ENCODE assay signal across 16 mouse cellular contexts in genomic region chr1:66164648-66165047, GRCm38 (mm10). TPM values are rescaled to one million over a fixed set of nuclear protein-coding genes. Genes with fewer than 3 reads are reported as not detected.
"Had no signal": no experiment of that assay in that cellular context is flagged by ENCODE, and none has a peak within 500 bp of the region (broad histone marks: within the 10 kb centered on the region; RNA-seq: fewer than 3 reads in every experiment).

No protein-coding gene starts in this region.

- H3K27me3 ChIP-seq: kidney, embryonic 15.5 days; liver, embryonic 15.5 days; midbrain, embryonic 15.5 days had no signal

- H3K4me3 ChIP-seq: kidney, embryonic 15.5 days; left cerebral cortex, adult 2 months; limb, embryonic 10.5 days; liver, embryonic 15.5 days; midbrain, embryonic 10.5 days; midbrain, embryonic 15.5 days had no signal

- ATAC-seq: lung, postnatal 0 days; midbrain, embryonic 15.5 days had no signal

- H3K4me1 ChIP-seq: kidney, embryonic 15.5 days; limb, embryonic 10.5 days; liver, embryonic 15.5 days; midbrain, embryonic 10.5 days; midbrain, embryonic 15.5 days had no signal

- H3K36me3 ChIP-seq: kidney, embryonic 15.5 days; limb, embryonic 10.5 days; liver, embryonic 15.5 days; midbrain, embryonic 10.5 days; midbrain, embryonic 15.5 days had no signal

- DNase-seq: kidney, postnatal 25 days; lung, adult 2 months; lung, postnatal 36 days; right cerebral cortex, postnatal 4 days; spleen, adult 18-20 months; thymus, adult 18-20 months; thymus, postnatal 14 days had no signal

- H3K9me3 ChIP-seq: kidney, embryonic 15.5 days; limb, embryonic 10.5 days; liver, embryonic 15.5 days; midbrain, embryonic 10.5 days; midbrain, embryonic 15.5 days had no signal

- H3K9ac ChIP-seq: kidney, embryonic 15.5 days; liver, embryonic 15.5 days; midbrain, embryonic 15.5 days had no signal

- H3K27ac ChIP-seq: kidney, embryonic 15.5 days; left cerebral cortex, adult 2 months; limb, embryonic 10.5 days; liver, embryonic 15.5 days; midbrain, embryonic 10.5 days; midbrain, embryonic 15.5 days had no signal

- H3K4me2 ChIP-seq: kidney, embryonic 15.5 days; liver, embryonic 11.5 days; liver, embryonic 15.5 days; midbrain, embryonic 15.5 days had no signal

RNA-seq across cellular contexts. Expression of gene Map2, which starts 10.4 kb away (rescaled TPM):
- total RNA-seq: megakaryocyte progenitor cell, adult 5-6 weeks had no signal
